Mouse (Mus musculus) heart, embryonic 15.5 days (tissue): ENCODE results near the gene Tmem209. TPM values are rescaled to one million over a fixed set of nuclear protein-coding genes. Genes with fewer than 3 reads are reported as not detected.

Experiments used
- ATAC-seq: fragments of 200-750 bp; cut with Nextera tagmentation; replicated peaks from 2 replicates; pipeline ENCODE4 v1.8.0; 2017; ENCODE audit warnings: low read depth, moderate TSS enrichment; ENCODE audit not compliant: insufficient number of reproducible peaks, insufficient read depth, low FRiP score
- H3K27ac ChIP-seq: fragments of 300-500 bp; sonication (generic); 2 replicates; pipeline ENCODE4 v1.5.1; 2015; ENCODE audit warnings: mild to moderate bottlenecking, inconsistent platforms
- H3K27me3 ChIP-seq: fragments of 300-500 bp; sonication (generic); 2 replicates; pipeline ENCODE4 v1.6.1; 2015; ENCODE audit warnings: inconsistent platforms
- H3K36me3 ChIP-seq: fragments of 300-500 bp; sonication (generic); 2 replicates; pipeline ENCODE4 v1.6.1; 2015; ENCODE audit warnings: mild to moderate bottlenecking, inconsistent platforms
- H3K4me1 ChIP-seq: fragments of 300-500 bp; sonication (generic); replicated peaks from 2 replicates; pipeline ENCODE4 v1.6.1; 2015; ENCODE audit warnings: inconsistent platforms
- H3K4me2 ChIP-seq: fragments of 300-500 bp; sonication (generic); 2 replicates; pipeline ENCODE4 v1.6.1; 2015; ENCODE audit warnings: inconsistent platforms, mild to moderate bottlenecking, moderate library complexity
- H3K4me3 ChIP-seq: fragments of 300-500 bp; sonication (generic); 2 replicates; pipeline ENCODE4 v1.5.1; 2015; ENCODE audit warnings: mild to moderate bottlenecking, inconsistent platforms
- H3K9ac ChIP-seq: fragments of 300-500 bp; sonication (generic); 2 replicates; pipeline ENCODE4 v1.6.1; 2015; ENCODE audit warnings: mild to moderate bottlenecking, inconsistent platforms
- H3K9me3 ChIP-seq: fragments of 300-500 bp; sonication (generic); replicated peaks from 2 replicates; pipeline ENCODE4 v1.6.1; 2016; ENCODE audit warnings: inconsistent platforms
- WGBS: fragments of 180-500 bp; shearing (Covaris S2); methylation state at CpG from one replicate; pipeline ENCODE4 v1.1.7; 2015; ENCODE audit warnings: mixed read lengths; 5-methylcytosine and 5-hydroxymethylcytosine counted together
- polyA plus RNA-seq: library from polyadenylated mRNA; unstranded; fragments of >200 nt; fragmentation: Nextera tagmentation; extraction: Ambion mirVana; gene quantifications from 2 replicates; pipeline ENCODE4 v1.2.1, GENCODE M21; 2015

Tmem209 gene
- polyA plus RNA-seq, 1 experiment from 2014 or later: 19.8 TPM

DNA sequence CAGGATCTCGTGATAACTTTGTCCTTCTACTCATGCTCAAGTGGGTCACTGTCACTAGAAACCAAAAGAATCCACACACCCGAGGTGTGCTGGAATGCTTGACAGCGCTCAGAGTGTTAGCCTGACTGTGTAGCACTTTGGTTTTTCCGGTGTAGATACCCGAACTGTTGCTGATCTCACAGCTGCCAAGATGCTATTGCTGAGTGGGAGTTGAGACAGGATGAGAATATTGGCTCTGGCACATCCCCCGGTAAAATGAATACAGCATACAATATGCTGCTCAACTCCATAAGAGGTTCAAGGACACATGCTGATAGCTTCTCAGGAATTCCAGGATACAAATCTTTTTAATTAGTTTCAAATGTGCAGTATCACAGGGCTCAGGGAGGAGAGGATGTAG is 19.2 kb upstream of the Tmem209 start:
- Histone ChIP-seq H3K4me3 (no peak overlapping the region), H3K4me1 (peaks cover 49% of the 10 kb centered on the region), H3K9ac (no peak overlapping the region), H3K9me3 (no peaks in the 10 kb centered on the region), H3K27ac (peak overlapping the region; percentile 85), H3K36me3 (no peaks in the 10 kb centered on the region), H3K4me2 (no peak overlapping the region), H3K27me3 (no peaks in the 10 kb centered on the region)
- ATAC-seq: peak; percentile 63; the same call in 1 of the 2 replicates
- WGBS: 13% methylated on average over 6 of the region's 6 CpGs

DNA sequence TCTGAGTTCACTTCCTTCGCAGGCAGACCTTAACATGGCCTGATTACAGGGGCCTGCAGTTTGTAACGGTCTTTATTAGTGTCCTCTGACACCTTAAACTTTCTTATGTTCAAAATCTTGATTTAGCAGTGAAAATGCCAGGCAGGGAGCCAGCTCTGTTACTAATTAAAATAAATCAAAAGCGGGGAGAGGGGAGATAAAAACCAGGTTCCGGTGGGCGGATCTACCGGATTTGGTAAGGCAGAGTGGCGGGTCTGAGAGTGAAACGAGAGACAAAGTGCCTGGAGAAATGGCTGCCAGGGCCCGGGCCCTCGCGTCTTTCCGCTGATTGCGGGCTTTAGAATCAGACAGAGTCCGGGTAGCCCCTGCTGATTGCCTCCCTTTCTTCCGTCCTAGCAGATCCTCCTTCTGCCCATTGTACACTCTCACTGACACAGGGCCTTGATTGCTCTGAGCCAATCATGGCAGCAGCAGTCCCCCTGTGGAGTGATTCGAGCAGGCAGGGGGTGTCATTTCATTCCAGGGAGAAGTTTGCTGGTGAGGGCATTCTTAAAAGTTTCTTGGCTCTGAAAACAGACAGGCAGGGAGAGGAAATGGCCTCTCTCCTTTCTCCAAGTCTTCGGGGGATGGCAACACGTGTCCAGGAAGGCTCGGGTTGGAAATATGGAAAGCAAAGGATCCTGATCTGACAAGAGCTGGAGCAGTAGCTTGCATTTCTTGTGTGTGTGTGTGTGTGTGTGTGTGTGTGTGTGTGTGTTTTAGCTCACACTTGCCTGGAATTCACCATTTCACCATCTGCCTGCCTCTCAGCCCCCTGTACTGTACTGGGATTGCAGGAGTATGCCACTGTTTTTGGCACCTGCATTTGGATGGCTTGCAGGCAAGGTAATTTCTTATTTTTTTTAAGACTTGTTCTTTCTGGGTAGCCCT is 17.3 kb upstream of the Tmem209 start:
- peak overlapping the region; percentile 85 for H3K27ac ChIP-seq
- no peak overlapping the region for H3K4me3 ChIP-seq
- ATAC-seq: 0 out of 2 replicates have a peak, but pooled peaks have one; percentile 16
- no peak overlapping the region for H3K9ac ChIP-seq
- no peaks in the 10 kb centered on the region for H3K36me3 ChIP-seq
- peak overlapping the region; percentile 33; the same call in 1 of the 2 replicates for H3K4me2 ChIP-seq
- no peaks in the 10 kb centered on the region for H3K27me3 ChIP-seq
- 24% methylated on average over 19 of the region's 19 CpGs for WGBS
- H3K9me3 ChIP-seq: no peaks in the 10 kb centered on the region
- peaks cover 49% of the 10 kb centered on the region for H3K4me1 ChIP-seq

DNA sequence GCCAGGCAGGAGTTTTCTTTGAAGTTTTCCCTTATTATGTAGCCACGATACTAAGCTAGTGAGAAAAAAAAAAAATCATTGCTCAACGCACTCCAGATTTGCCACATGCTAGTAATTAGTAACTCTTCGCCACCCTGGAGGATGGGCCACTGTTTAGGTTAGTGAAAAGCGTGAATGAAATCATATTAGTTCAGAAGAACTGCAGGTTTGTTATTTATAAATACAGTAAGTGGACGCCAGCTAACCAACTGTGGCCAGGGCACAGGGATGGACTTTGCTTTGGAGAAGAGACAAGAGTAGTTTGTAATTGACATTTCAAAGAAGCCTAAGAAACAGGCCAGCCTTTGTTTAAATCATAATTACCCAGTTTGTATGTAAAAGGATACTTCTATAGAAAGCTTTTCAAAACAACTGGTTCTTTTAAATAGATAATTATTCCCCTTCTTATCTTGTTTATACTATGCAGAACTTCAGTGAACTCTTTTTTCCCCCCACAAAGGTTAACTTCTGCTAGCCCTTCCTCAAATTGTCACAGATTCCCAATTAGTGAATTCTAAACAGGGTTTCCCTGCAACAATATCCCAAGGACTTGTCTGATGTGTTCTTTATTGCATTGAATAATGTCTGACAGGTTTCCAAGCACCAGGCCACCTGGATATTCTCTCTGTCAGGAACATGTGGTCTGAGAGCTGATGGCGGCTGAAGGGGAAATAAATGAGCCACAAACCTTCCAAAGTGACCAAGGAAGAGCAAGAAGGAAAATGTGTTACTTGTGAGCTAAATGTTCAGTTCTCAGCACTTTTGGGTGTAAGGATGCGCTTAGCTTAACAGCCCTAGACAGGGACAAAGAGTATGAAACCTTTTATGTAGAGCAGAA is 16.1 kb upstream of the Tmem209 start:
- no peaks in the 10 kb centered on the region for H3K9me3 ChIP-seq
- H3K27me3 ChIP-seq: no peaks in the 10 kb centered on the region
- no peak overlapping the region for H3K4me2 ChIP-seq
- no peak overlapping the region for H3K9ac ChIP-seq
- ATAC-seq: no peak
- WGBS: 48% methylated on average over 7 of the region's 7 CpGs
- no peak overlapping the region for H3K4me3 ChIP-seq
- peak overlapping the region; percentile 85 for H3K27ac ChIP-seq
- no peaks in the 10 kb centered on the region for H3K36me3 ChIP-seq
- peaks cover 49% of the 10 kb centered on the region for H3K4me1 ChIP-seq

DNA sequence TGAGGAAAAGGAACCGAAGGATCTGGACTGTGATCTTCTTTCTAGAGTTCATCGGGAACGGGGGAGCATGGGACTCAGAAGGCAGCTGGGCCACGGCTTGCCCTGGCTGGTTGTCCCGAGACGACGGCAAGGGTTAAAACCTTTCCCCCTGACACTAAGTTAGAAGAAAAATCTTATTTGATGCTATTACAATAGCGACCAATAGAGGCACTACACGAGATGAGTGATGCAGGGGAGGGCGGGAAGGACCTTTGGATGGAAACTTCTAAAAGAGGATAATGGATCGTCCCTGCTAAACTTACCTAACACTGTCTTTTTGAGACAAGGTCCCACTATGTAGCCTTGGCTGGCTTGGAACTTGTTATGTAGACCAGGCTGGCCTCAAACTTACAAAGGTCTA is 10.8 kb upstream of the Tmem209 start:
- no peaks in the 10 kb centered on the region for H3K36me3 ChIP-seq
- no peak for ATAC-seq
- H3K4me1 ChIP-seq: peaks cover 7% of the 10 kb centered on the region
- no peak overlapping the region for H3K27ac ChIP-seq
- H3K4me2 ChIP-seq: no peak overlapping the region
- no peaks in the 10 kb centered on the region for H3K9me3 ChIP-seq
- H3K4me3 ChIP-seq: no peak overlapping the region
- no peak overlapping the region for H3K9ac ChIP-seq
- H3K27me3 ChIP-seq: no peaks in the 10 kb centered on the region
- WGBS: 62% methylated on average over 11 of the region's 11 CpGs

DNA sequence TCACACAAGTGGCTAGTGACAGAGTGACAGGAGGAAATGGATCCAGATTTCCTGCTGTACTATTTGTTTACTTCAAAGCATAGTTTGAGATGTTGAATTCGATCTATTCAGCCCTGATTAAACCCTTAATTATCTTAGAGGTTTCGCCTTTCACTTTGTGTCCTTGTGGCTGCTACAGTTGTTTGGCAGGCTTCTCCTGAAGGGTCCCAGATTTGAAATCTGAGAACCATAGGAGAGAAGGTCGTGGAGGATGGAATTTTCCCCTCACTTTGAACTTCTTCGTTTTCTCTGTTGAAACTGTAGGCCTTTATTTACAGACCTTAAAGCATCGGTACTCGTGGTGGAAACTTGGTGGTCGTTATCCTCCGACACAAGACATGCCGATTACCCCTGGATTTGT is 4.7 kb upstream of the Tmem209 start:
- no peak overlapping the region for H3K9ac ChIP-seq
- no peaks in the 10 kb centered on the region for H3K9me3 ChIP-seq
- no peak for ATAC-seq
- H3K36me3 ChIP-seq: no peaks in the 10 kb centered on the region
- no peak overlapping the region for H3K4me3 ChIP-seq
- H3K4me2 ChIP-seq: no peak overlapping the region
- H3K27ac ChIP-seq: no peak overlapping the region
- WGBS: 28% methylated on average over 9 of the region's 9 CpGs
- H3K4me1 ChIP-seq: peaks cover 13% of the 10 kb centered on the region
- H3K27me3 ChIP-seq: no peaks in the 10 kb centered on the region

DNA sequence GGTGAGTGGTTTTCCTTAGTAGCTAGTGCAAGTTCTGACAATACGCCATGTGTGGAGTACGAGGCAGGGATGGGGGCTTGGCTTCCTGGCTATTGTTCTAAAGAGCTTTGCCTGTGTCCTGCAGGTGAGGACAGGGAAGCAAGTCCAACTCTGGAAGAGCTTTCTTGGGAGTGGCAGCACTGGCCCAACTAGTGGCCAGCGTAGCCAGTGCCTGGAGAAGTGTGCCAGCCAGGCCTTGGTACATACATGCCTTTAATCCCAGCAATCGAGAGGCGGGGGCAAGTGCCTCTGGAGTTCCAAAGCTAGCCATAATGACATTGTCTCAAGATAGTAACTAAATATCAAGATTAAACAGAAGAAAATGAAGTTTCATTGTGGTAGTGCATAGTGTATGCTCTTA is 708 bp upstream of the Tmem209 start:
- WGBS: 77% methylated on average over 5 of the region's 5 CpGs
- no peak; the same call in 1 of the 2 replicates for ATAC-seq
- Histone ChIP-seq H3K4me1 (peaks cover 16% of the 10 kb centered on the region), H3K9me3 (no peaks in the 10 kb centered on the region), H3K4me2 (peak overlapping the region; percentile 72), H3K27me3 (no peaks in the 10 kb centered on the region), H3K4me3 (no peak overlapping the region), H3K36me3 (peaks cover 16% of the 10 kb centered on the region; the same call in 1 of the 2 replicates), H3K27ac (peak overlapping the region; percentile 85), H3K9ac (no peak overlapping the region)

DNA sequence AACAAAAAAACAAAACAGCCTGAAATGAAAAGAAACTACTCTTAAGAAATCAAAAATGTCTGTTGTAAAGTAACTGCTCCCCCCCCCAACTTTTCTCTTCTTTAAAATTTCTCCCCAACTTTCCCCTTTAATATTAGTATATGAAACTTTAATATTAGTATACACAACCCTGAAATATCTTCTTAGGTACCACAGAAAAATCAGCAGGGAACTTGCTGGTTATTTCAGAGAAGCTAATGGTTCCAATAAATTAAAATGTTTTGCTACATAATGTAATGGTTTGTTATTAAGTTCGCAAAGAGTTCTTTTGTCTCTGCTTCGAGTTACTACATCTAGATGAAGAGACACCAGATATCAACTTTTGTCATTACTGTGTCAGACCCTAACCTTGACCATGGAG is 759 bp downstream of the Tmem209 start:
- peak overlapping the region; percentile 64 for H3K4me3 ChIP-seq
- H3K27ac ChIP-seq: peak overlapping the region; percentile 98
- H3K9me3 ChIP-seq: no peaks in the 10 kb centered on the region
- peaks cover 9% of the 10 kb centered on the region for H3K4me1 ChIP-seq
- ATAC-seq: no peak
- H3K4me2 ChIP-seq: peak overlapping the region; percentile 72
- H3K9ac ChIP-seq: peak overlapping the region; percentile 66
- WGBS: 6% methylated on average over 2 of the region's 2 CpGs
- peaks cover 27% of the 10 kb centered on the region; the same call in 1 of the 2 replicates for H3K36me3 ChIP-seq
- no peaks in the 10 kb centered on the region for H3K27me3 ChIP-seq

DNA sequence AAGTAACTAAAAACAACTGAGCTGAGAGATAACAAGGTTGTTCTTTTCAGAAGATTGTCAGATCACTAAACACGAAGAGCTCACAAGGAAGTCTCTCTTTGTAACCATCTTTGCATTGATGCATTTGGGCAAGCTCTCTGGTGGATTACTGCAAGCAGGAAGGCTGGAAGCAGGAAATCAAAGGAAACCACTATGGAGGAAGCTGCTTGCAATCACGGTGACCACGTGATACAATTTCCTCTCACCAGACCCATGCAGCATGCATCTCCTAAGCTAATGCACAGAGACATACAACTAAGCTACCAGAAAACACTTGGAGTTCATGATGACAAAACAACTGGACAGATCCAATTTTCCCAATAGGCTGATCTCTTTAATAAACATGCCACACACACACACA is 10.5 kb downstream of the Tmem209 start:
- Histone ChIP-seq H3K9me3 (no peaks in the 10 kb centered on the region), H3K4me3 (no peak overlapping the region), H3K27ac (no peak overlapping the region), H3K36me3 (peaks cover 53% of the 10 kb centered on the region), H3K9ac (no peak overlapping the region), H3K4me1 (0 out of 2 replicates have a peak, but pooled peaks cover 4% of the 10 kb centered on the region), H3K4me2 (no peak overlapping the region), H3K27me3 (no peaks in the 10 kb centered on the region)
- ATAC-seq: no peak
- 66% methylated on average over 3 of the region's 3 CpGs for WGBS

DNA sequence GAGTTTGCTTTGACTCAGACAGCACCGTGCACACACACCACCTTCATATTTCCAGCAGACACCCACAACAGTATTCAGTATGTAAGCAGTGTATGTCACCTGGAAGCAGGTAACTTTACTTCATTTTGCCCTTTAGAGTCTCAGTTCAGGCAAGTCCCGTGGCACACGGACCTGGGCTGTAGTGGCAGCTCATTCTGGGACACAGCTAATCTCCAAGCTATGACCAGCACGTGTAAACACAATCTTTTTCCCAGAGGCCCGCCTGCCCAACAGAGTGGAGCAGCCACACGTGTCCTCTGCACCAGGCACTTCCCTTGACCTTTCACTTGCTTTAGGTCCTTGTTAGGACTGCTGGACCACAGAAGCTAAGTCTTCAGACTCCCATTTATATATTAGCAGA is 23.1 kb downstream of the Tmem209 start:
- no peaks in the 10 kb centered on the region for H3K9me3 ChIP-seq
- no peak overlapping the region for H3K9ac ChIP-seq
- H3K36me3 ChIP-seq: peaks cover 89% of the 10 kb centered on the region
- no peak overlapping the region for H3K27ac ChIP-seq
- no peak overlapping the region for H3K4me2 ChIP-seq
- no peak for ATAC-seq
- no peaks in the 10 kb centered on the region for H3K4me1 ChIP-seq
- no peaks in the 10 kb centered on the region for H3K27me3 ChIP-seq
- WGBS: 83% methylated on average over 6 of the region's 6 CpGs
- no peak overlapping the region for H3K4me3 ChIP-seq

DNA sequence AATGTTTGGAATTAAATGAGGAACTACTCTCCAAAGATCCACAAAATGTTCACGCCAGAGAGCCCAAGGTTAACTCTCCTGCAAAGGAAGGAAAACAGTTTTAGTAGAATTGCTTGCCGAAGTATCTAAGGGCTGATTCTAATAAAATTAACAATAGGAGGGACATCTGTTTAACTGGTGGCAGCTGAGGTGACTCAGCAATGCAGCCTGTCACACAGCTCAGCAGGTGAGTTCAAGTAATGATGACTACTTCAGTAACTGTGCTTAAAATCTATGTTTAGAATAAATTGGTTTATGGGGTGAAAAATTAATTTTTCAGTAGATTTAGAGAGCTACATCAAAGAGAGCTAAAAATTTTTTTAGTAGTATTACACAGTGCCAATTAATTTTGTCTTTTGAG is 26.7 kb downstream of the Tmem209 start:
- H3K9me3 ChIP-seq: no peaks in the 10 kb centered on the region
- ATAC-seq: no peak
- 92% methylated on average over 2 of the region's 2 CpGs for WGBS
- no peak overlapping the region for H3K27ac ChIP-seq
- no peak overlapping the region for H3K4me2 ChIP-seq
- no peak overlapping the region for H3K9ac ChIP-seq
- H3K27me3 ChIP-seq: no peaks in the 10 kb centered on the region
- H3K36me3 ChIP-seq: peaks cover 84% of the 10 kb centered on the region
- no peak overlapping the region for H3K4me3 ChIP-seq
- H3K4me1 ChIP-seq: no peaks in the 10 kb centered on the region

DNA sequence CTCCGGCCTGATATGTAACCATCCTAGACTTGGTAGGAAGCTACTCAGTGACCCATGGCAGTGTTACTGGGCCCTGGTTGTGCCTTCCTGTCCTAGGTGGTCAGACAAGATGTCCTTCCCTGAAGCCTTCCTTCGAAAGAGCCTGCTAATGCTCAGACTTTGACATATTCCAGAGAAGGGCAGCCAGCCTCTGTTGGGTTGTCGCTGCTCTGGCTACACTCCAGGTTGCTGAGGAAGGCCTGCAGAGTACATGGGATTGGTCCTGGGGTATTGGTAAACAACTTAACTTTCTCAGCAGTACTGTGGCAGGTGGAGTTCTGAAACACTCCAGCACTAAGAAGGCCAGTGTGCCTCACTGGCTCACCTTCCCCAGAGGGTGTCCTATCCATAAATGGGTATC is 30.2 kb downstream of the Tmem209 start:
- 72% methylated on average over 3 of the region's 3 CpGs for WGBS
- Histone ChIP-seq H3K4me2 (no peak overlapping the region), H3K27ac (no peak overlapping the region), H3K4me3 (no peak overlapping the region), H3K9me3 (no peaks in the 10 kb centered on the region), H3K9ac (no peak overlapping the region), H3K27me3 (no peaks in the 10 kb centered on the region), H3K4me1 (no peaks in the 10 kb centered on the region), H3K36me3 (peaks cover 56% of the 10 kb centered on the region)
- no peak for ATAC-seq
